Mouse (Mus musculus) heart, postnatal 10 days (tissue): ENCODE data around the gene 4933407L21Rik. TPM values are rescaled to one million over a fixed set of nuclear protein-coding genes. Genes with fewer than 3 reads are reported as not detected.
"Not testable (repeated sequence)": the region's sequence is repeated elsewhere in the genome, so short reads cannot be mapped to it uniquely, and the experiment has no call there.

ENCODE experiments used
- DNase-seq, 2 experiments: peaks; one replicate each; pipeline ENCODE4 v3.0.0; 2021
- intact Hi-C: fragments of 180-260 bp; cut with DNase I; formaldehyde crosslinking; loops from one replicate; pipeline ENCODE4 v1.15.1; 2025
- total RNA-seq, 2 experiments: library from RNA; stranded (reverse); gene quantifications; 2 replicates each; pipeline ENCODE4 v1.2.3; 2021

4933407L21Rik gene
- total RNA-seq, 2 experiments from 2014 or later, result 0.17 TPM; not detected in 1

DNA sequence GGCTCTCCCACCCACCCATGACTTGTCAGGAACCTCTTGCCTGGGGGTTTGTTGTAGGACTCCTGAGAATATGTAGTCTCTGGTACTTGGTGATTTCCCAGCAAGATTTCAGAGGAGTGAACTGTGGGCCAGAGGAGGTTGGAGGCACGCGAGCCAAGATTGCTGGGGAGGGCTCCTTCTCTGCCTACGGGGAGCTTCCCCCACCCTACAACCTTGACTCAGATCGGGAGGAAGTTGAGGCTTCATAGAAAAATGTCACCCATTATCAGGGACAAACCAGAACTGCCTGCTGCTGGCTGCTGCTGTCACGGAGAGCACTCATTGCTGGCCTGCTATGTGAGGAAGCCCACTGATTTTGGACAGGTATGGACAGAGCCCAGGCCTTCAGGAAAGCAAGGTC, 29.0 kb downstream of the 4933407L21Rik start:
- DNase-seq, result no peak
- intact Hi-C loops, result no loop called here

DNA sequence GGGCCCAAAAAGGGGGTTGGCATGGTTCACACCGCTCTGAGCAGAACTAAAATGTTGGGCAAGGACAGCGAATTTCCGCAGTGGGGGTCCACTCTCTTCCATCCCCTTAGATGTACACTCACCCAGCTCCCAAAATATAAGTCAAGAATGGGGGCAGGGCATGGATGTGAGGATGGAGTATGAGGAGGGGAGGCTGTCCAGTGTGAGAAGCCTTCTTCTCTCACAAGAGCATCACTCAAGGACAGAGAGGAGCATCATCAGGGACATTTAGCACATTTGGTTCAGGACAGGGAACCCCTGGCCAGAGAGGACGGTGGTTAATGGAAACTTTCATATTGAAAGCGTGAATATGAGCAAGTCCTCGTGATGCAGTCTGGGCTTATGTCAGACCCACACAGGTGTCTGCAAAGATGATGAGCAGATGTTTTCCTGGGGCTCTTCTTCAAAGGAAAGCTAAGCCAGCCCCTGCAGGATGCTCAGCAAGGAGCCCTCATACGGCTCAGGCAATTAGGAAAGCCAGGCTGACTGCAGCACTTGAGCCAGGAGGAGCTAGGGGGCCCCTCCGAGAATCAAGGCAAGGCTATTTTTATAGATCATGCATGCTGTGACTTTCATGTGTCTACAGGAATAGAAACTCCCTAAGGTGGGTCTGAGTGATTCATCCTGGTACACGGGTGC, 29.8 kb downstream of the 4933407L21Rik start:
- intact Hi-C loops, result no loop called here
- no peak for DNase-seq

DNA sequence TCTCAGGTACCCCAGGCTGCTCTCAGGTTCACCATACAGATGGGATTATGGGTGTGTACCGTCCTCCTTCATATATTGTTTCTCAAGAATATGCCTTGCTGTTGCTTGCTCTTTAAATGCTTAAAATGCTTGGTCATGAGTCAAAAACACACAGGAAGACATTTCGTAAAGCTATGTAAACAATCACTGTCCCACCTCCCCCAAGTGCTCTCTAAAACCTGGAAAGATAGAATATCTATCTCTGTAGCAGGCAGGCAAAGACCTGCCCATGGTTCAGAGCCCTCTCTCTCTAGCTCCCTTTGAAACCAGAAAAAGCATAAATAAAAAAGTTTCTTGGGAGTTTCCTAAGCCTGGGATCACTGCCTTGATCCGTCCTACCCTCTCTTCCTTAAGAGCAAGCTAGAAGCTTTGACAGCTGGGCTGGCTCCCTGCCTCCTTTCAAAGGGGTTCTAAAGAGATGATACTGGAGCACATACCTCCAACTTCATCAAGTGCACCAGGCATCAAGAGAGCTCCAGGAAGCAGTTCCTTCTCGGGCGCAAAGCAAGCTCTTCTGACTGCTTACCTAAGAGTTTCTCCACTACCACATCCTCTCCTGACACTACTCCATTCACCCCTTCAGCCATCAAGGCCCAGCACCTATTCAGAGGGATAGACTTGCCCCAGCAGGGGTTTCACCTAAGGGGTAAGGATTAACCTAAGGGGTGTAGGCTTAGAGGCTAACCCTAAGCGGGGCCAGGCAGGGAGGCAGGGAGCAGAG, 31.0 kb downstream of the 4933407L21Rik start:
- intact Hi-C loops, result no loop called here
- DNase-seq, result no peak

DNA sequence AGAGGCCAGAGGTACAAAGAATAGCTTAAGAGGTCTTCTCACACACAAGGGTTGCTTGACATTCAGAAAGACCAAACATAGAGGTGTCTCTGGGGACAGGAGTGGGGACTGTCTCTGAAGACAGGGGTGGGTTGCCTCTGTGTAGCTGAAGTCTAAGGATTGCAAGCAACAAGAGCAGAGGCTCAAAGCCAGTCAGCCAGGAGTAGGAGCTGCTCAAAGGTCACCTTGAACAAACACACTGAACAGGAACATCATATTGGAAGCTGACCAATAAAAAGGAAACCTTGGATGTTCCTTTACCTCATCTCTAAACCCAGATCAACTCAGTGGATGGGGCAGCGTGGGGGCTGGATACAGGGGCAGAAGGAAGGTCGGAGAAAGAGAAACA, 31.6 kb downstream of the 4933407L21Rik start:
- intact Hi-C loops, result no loop called here
- no peak for DNase-seq

DNA sequence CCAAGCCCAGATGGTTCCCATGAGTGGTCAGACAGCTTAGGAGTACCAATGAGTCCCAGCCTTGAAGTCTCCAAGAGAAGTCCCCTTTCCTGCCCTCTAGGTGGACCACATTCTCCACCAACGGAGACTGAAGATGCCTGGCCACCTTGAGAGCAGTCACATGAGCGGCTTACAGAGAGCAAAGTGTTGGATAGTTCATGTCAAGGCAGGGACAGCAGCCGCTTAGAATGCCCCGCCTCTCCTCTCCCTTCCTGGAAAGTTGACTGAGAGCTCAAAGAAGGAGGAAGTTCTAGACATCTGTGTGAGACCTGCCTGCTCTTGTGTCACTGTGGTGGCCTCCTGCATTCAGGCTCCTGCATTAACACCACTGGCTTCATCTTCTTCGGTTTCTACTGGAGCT, 32.6 kb downstream of the 4933407L21Rik start, which contains the start of gene Gpr55:
Gene Gpr55, minus strand, starts transcription at position 135 of the 400 bp plus-strand sequence.
- DNase-seq, result no peak
- intact Hi-C loops, result no loop called here

DNA sequence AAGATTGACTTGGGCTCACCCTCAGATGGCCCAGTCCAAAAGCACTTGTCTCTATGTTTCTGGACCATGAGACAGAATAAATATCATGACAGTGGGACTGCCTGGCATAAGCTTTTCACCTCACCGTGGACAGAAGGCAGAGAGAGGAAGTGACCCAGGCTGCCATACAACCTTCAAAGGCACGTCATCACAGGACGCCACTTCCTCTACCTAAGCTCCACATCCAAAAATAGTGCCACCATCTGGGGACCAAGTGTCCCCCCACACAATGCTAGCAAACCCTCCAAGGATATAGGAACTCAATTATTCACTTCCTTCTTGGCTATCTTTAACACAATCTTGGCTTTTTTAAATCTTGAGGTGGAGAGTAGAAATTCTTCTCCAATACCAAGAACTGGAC, 33.8 kb downstream of the 4933407L21Rik start:
- intact Hi-C loops, result no loop called here
- DNase-seq, result no peak

DNA sequence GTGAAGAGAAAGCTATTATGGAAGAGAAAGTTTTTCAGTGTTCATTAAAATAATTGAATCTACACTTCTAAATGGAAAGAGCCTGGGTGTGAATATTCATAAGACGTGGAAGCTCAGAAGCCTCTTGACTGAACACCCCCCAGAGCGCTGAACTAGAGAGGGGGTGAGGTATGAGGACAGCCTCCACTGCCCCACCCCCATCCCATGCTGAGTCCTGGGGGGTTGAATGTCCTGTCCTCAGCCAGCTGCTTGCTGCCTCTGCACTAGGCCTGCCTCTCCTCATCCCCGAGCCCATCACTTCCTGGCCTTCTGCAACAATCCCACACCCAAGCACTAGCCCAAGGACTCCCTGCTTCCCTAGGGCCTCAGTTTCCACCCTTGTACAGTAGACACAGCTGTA, 37.6 kb downstream of the 4933407L21Rik start:
- DNase-seq, result no peak
- intact Hi-C loops, result no loop called here

DNA sequence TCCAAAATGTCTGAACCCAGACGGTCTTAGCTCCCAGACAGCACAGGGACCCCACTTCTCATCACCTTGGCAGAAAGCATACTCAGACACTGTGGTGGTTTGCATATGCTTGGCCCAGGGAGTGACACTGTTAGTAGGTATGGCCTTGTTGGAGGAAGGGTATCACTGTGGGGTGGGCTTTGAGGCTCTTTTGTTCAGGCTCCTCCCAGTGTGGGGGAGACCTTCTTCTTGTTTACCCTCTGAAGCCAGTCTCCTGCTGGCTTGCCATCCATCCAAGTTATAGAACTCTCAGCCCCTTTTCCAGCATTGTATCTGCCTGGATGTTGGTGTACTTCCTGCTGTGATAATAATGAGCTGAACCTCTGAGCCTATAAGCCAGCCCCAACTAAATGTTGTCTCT, 40.8 kb downstream of the 4933407L21Rik start:
- intact Hi-C loops, result no loop called here
- DNase-seq, result no peak

DNA sequence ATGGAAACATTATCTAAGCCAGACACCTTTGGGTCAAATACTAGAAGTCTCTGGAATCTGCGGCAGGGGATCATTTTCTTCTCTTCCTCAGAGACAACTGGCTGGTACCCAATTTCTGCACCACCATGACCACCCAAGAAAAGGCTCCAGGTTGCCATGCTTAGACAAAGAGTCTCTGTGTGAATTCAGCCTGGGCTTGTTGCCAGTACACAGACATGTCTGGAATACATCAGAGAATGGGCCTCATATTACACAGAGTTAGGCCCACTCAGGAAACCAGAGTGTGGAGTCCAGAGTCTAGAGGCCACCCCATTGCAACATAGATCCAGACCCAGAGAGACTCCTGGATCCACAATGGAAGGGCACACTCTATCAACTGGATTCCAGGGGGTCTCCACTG, 41.2 kb downstream of the 4933407L21Rik start:
- no peak for DNase-seq
- intact Hi-C loops, result no loop called here

DNA sequence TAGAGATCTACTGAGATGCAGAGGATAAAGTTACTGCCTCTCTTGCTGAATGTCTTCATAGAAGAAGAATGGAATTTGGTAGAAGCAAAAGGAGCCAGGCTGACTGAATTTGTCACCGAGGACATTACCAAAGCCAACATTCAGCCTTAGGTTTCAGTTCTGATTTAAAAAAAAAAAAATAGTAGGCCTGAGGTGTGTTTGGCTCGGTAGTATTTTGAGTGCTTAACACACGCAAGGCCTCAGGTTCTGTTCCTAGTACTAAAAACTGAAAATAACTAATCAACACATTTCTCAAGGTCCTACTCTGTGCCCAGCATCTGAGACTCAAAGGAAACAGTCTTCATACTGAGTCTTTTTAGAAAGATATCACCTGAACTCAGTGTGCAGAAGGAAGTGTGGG, 42.8 kb downstream of the 4933407L21Rik start:
- DNase-seq, result no peak
- intact Hi-C loops, result no loop called here

DNA sequence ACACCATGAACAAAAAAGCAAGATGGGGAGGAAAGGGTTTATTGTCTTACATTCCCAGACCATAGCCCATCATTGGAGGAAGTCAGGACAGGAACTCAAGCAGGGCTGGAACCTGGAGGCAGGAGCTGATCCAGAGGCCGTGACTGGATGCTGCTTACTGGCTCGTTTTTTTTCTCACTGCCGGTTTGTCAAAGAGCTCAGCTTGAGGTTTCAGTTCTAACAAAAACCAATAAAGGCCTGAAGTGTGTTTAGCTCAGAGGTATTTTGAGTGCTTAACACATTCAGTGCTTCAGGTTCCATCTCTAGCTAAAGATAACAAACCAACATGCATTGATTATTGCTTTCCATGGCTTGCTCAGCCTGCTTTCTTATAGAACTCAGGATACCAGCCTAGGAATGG, 44.1 kb downstream of the 4933407L21Rik start:
- intact Hi-C loops, result no loop called here
- DNase-seq, result no peak

DNA sequence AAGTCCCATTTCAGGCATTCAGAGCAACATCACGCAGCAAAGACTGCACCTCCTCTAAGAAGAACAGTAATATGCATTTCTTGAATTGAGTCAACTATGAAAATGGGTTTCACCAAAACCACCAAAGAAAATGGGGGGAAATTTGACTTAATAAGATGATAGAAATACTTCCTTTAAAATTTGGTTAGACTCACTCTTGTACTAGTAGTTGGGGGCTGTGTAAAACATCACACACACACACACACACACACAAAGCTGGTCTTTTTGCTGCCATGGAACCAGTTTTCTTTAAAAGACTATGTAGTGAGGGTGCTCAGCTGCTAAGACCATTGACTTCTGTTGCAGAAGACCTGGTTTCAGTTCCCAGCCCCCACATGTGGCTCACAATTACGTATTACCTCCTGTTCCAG, 45.2 kb downstream of the 4933407L21Rik start:
- intact Hi-C loops, result no loop called here
- DNase-seq, result no peak

DNA sequence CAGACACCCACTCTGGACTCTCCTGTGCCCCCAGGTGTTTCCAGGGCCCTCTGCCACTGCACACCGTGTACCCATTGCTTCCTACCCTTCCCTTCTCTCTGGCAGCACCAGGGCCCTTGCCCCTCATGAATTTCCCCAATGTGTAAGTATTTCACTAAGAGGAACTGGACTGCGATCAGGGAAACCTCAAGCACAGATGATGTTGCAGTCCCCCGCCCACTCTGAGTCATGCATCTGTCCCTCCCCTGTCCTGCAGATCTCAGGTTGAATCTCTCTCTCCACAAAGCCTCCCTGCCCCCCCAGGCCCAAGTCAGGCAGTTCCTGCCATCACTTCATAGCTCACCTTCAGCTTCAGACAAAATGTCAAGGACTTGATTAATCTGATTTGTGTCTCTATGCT, 49.4 kb downstream of the 4933407L21Rik start:
- no peak for DNase-seq
- intact Hi-C loops, result no loop called here

DNA sequence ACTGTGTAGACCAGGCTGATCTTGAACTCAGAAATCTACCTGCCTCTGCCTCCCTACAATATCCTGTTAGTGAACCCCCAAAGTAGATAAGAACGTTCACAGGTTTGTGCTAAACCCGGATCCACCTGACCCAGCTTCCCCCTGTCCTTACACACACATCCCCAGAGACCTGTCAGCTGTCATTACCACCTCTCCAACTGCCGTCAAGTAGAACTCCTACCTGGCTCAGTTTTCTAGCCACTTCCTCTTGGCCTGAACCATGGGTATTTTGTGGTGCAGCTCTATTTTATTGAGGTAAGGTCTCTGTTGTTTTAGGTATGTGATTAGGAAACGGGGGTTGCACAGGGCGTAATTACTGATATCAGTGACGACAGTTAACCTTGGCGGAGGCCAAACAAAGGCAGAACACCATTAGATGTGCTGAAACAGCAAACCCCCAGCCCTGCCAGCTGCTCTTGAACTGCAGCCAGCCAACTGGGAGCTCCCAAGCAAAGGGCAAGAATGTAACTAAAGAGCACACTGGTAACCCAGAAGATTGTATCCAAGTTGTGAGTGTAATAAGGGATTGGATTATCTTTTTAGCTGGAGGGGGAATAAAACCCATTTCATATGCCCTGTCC, 53.6 kb downstream of the 4933407L21Rik start:
- intact Hi-C loops, result no loop called here
- DNase-seq, result peak; percentile 59 to 63

DNA sequence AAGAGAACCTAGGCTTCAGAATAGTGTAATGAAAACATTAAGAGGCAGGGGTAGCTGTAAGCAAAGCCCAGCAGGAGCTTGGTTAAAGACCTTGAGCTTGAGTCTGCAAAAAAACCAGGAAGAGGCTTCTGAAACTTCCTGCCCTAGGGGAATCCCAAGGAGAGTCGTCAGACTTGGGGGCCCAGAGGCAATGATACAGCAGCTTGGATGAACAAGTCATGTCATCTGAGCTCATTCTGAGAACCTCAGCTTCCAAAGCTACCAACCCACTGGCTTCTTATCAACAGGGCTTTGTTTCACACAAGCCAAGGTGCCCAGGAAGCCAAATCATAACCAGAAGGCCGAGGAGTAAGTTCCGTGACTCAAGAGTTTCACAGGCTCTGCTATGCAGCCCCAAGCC, 57.5 kb downstream of the 4933407L21Rik start:
- intact Hi-C loops, result no loop called here
- no peak for DNase-seq

DNA sequence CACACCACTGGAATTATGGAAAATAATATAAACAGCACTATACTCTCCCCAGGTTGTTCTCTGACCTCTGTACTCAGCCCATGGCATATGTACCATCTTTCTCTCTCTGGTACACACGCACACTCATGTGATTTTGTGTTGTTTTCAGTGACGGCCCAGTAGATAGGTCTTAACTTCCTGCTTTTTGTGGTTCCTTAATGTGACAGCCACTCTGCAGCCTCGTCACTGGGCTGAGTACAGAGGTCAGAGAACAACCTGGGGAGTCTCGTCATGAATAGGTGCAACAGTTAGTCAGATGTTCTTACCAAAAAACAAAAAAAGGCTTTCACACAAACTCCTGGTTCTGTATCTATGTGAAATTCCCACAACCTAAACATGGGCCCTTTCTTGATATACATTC, 60.1 kb downstream of the 4933407L21Rik start:
- no peak for DNase-seq
- intact Hi-C loops, result no loop called here

DNA sequence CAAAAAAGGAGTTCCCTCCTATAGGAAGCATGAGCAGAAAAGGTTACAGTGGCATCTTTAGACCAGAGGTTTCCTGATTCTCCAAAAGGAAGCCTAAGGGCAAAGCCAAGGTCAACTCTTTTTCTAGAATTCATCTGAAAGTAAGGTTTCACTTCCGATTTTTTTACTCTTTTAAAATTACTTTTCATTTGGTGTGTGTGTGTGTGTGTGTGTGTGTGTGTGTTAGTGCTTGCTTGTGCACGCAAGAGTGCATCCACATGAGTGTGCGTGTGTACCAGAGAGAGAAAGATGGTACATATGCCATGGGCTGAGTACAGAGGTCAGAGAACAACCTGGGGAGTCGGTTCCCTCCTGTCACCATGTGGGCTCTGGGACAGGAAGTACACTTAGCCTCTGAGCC, 60.6 kb downstream of the 4933407L21Rik start:
- intact Hi-C loops, DNase-seq: not testable (repeated sequence)

Other genes with a start within 250 kb of the 4933407L21Rik start
- gene A630001G21Rik, start 149.8 kb upstream of the 4933407L21Rik start, total RNA-seq, result 1 to 10 TPM in 1 of 2 experiments, under 1 TPM in 1; 0.45 to 1.1 TPM
- gene Cab39, start 135.0 kb upstream of the 4933407L21Rik start, total RNA-seq, result 100 to 1,000 TPM; 106 to 108 TPM
- 100 to 1,000 TPM in 1 of 2 experiments, 10 to 100 TPM in 1; 96.4 to 109 TPM for gene Itm2c, start 34.2 kb upstream of the 4933407L21Rik start, total RNA-seq
- gene Gpr55, start 32.5 kb downstream of the 4933407L21Rik start, total RNA-seq, result not detected
- not detected for gene Spata3, start 88.3 kb downstream of the 4933407L21Rik start, total RNA-seq
- not detected for gene 2810459M11Rik, start 117.4 kb downstream of the 4933407L21Rik start, total RNA-seq
- gene Psmd1, start 135.9 kb downstream of the 4933407L21Rik start, total RNA-seq, result 100 to 1,000 TPM; 113 to 118 TPM
- under 1 TPM in 1 of 2 experiments, not detected in 1; 0.35 TPM for gene Htr2b, start 183.5 kb downstream of the 4933407L21Rik start, total RNA-seq
- gene Gm21972, start 205.2 kb downstream of the 4933407L21Rik start, total RNA-seq, result 1 to 10 TPM in 1 of 2 experiments, not detected in 1; 1.8 TPM
- gene Armc9, start 226.3 kb downstream of the 4933407L21Rik start, total RNA-seq, result 1 to 10 TPM; 5.2 to 5.7 TPM